Mouse (Mus musculus): ENCODE results near the gene 2610028H24Rik. TPM values are rescaled to one million over a fixed set of nuclear protein-coding genes. Genes with fewer than 3 reads are reported as not detected.

Gene 2610028H24Rik
- polyA plus RNA-seq, 1 experiment from 2014 or later: not detected

DNA sequence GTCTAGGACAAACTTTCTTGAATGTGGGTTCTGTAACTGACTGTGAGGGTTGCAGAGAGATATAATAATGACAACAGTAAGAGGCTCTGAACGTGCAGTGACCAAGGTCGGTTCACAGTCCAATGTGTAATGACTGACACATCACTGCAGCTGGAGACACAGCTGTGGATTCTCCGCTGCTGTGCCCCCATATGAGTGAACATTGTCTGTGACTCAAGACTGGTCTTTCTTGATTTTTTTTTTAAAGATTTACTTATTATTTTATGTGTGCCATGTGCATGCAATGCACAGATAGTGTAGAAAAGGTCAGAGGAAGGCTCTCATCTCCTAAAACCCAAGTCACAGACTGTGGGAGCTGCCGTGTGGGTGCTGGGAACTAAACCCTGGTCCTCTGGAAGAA lies 48.6 kb downstream of the 2610028H24Rik start:
- Histone ChIP-seq H3K9ac (ENCODE audit: low read depth, low read length) (no peak overlapping the region), H3K4me2 (replicated peaks; ENCODE audit: low read depth) (no peak overlapping the region), H3K27ac (ENCODE audit: low read depth, low read length) (no peak overlapping the region), H3K36me3 (ENCODE audit: control insufficient read depth, insufficient read depth) (peaks cover 87% of the 10 kb centered on the region), H3K4me1 (replicated peaks; ENCODE audit: control insufficient read depth, insufficient read depth, low read length) (no peaks in the 10 kb centered on the region), H3K9me3 (ENCODE audit: control insufficient read depth) (no peaks in the 10 kb centered on the region), H3K4me3 (ENCODE audit: low read depth, low read length) (no peak overlapping the region), H3K27me3 (replicated peaks; ENCODE audit: control insufficient read depth, insufficient read depth, low read length) (no peaks in the 10 kb centered on the region)
- no peak for ATAC-seq
- WGBS: 83% methylated on average over 4 of the region's 4 CpGs
- TF ChIP-seq CTCF (IDR thresholded peaks at IDR 0.05; ENCODE audit: low read depth): no peak

DNA sequence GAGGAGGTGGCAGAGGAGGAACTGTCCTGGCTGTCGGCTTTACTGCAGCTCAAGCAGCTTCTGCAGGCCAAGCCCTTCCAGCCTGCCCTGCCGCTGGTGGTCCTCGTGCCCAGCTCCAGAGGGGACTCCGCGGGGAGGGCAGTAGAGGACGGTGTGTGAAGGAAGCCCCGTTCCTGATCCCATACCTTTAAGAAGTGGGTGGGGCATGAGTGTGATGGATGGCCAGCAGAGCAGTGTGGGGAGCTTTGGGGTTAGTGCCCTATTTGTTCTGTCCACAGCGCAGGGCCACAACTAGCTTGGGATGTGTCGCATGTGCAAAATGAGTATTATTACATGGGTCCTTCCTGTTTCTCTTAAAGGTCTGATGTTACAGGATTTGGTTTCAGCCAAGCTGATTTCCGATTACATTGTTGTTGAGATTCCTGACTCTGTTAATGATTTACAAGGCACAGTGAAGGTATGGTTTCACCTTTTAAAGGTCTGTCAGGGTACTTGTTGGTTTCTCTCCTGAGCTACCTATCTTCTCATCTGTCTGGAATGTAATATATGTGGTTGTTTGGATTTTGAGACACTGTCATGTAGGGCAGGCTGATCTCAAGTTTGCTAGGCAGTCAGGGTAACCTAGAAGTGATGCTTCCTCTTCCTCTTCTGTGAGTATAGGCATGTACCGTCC lies 55.5 kb downstream of the 2610028H24Rik start:
- no peak for TF ChIP-seq CTCF (IDR thresholded peaks at IDR 0.05; ENCODE audit: low read depth)
- WGBS: 44% methylated on average over 11 of the region's 11 CpGs
- H3K4me2 ChIP-seq (replicated peaks; ENCODE audit: low read depth): no peak overlapping the region; the same call in 1 of the 2 replicates

DNA sequence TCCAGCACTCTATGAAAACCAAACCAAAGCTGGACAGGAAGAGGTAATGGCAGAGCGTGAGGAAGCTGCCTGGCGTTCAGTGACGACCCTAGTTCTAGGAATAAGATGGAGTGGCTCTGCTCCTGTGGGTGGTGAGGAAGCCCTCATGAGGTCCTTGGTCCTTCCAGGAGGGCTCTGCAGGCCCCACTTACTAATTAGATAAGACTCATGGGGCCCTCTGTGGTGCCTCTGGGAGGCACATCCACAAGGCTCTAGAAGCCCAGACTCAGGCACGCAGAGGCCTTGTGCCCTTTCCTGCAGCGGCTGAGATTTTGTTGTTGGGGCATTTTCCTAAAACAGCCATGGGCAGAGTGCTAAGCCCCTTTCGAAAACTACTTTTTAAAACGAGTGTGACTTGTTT lies 57.0 kb downstream of the 2610028H24Rik start:
- TF ChIP-seq CTCF (IDR thresholded peaks at IDR 0.05; ENCODE audit: low read depth): no peak
- WGBS: 92% methylated on average over 7 of the region's 7 CpGs
- peaks cover 72% of the 10 kb centered on the region for H3K36me3 ChIP-seq (ENCODE audit: control insufficient read depth, insufficient read depth)

More for the DNA sequence above, 55.5 kb downstream of the 2610028H24Rik start:
- Histone ChIP-seq H3K9me3 (ENCODE audit: control insufficient read depth) (no peaks in the 10 kb centered on the region), H3K36me3 (ENCODE audit: control insufficient read depth, insufficient read depth) (peaks cover 77% of the 10 kb centered on the region), H3K4me1 (replicated peaks; ENCODE audit: control insufficient read depth, insufficient read depth, low read length) (no peaks in the 10 kb centered on the region), H3K9ac (ENCODE audit: low read depth, low read length) (no peak overlapping the region), H3K27me3 (replicated peaks; ENCODE audit: control insufficient read depth, insufficient read depth, low read length) (no peaks in the 10 kb centered on the region), H3K4me3 (ENCODE audit: low read depth, low read length) (no peak overlapping the region), H3K27ac (ENCODE audit: low read depth, low read length) (no peak overlapping the region)
- peak; percentile 33; the same call in 1 of the 2 replicates for ATAC-seq

More for the DNA sequence above, 57.0 kb downstream of the 2610028H24Rik start:
- ATAC-seq: no peak
- no peak overlapping the region for H3K4me3 ChIP-seq (ENCODE audit: low read depth, low read length)
- H3K27ac ChIP-seq (ENCODE audit: low read depth, low read length): no peak overlapping the region
- H3K4me2 ChIP-seq (replicated peaks; ENCODE audit: low read depth): no peak overlapping the region
- H3K9me3 ChIP-seq (ENCODE audit: control insufficient read depth): no peaks in the 10 kb centered on the region
- H3K27me3 ChIP-seq (replicated peaks; ENCODE audit: control insufficient read depth, insufficient read depth, low read length): no peaks in the 10 kb centered on the region
- no peaks in the 10 kb centered on the region for H3K4me1 ChIP-seq (replicated peaks; ENCODE audit: control insufficient read depth, insufficient read depth, low read length)
- no peak overlapping the region for H3K9ac ChIP-seq (ENCODE audit: low read depth, low read length)

Other genes starting within 250 kb of the 2610028H24Rik start
- 23.9 and 25.6 TPM in 2 replicates for gene Prmt2, start 211.2 kb upstream of the 2610028H24Rik start, polyA plus RNA-seq (2015; fragmentation: Nextera tagmentation; extraction: Ambion mirVana)
- 5.9 and 7.0 TPM in 2 replicates for gene S100b, start 195.2 kb upstream of the 2610028H24Rik start, polyA plus RNA-seq (2015; fragmentation: Nextera tagmentation; extraction: Ambion mirVana)
- gene Dip2a, start 103.8 kb upstream of the 2610028H24Rik start, polyA plus RNA-seq (2015; fragmentation: Nextera tagmentation; extraction: Ambion mirVana): 5.0 and 6.3 TPM in 2 replicates
- not detected in 2 replicates for gene AC141477.1, start 8.6 kb upstream of the 2610028H24Rik start, polyA plus RNA-seq (2015; fragmentation: Nextera tagmentation; extraction: Ambion mirVana)
- gene Pcnt, start 6.3 kb upstream of the 2610028H24Rik start, polyA plus RNA-seq (2015; fragmentation: Nextera tagmentation; extraction: Ambion mirVana): 5.6 and 6.2 TPM in 2 replicates
- gene Mcm3ap, start 19.8 kb downstream of the 2610028H24Rik start, polyA plus RNA-seq (2015; fragmentation: Nextera tagmentation; extraction: Ambion mirVana): 22.5 and 34.4 TPM in 2 replicates
- gene Ybey, start 20.0 kb downstream of the 2610028H24Rik start, polyA plus RNA-seq (2015; fragmentation: Nextera tagmentation; extraction: Ambion mirVana): 2.7 and 2.9 TPM in 2 replicates
- 13.7 and 15.3 TPM in 2 replicates for gene Lss, start 82.5 kb downstream of the 2610028H24Rik start, polyA plus RNA-seq (2015; fragmentation: Nextera tagmentation; extraction: Ambion mirVana)
- gene Spatc1l, start 113.2 kb downstream of the 2610028H24Rik start, polyA plus RNA-seq (2015; fragmentation: Nextera tagmentation; extraction: Ambion mirVana): not detected in 2 replicates
- gene Ftcd, start 126.6 kb downstream of the 2610028H24Rik start, polyA plus RNA-seq (2015; fragmentation: Nextera tagmentation; extraction: Ambion mirVana): 0.83 and 1.2 TPM in 2 replicates
- 99.2 and 101 TPM in 2 replicates for gene Col6a2, start 174.5 kb downstream of the 2610028H24Rik start, polyA plus RNA-seq (2015; fragmentation: Nextera tagmentation; extraction: Ambion mirVana)